Mouse (Mus musculus) natural killer cell, adult 2 months (primary cell): ENCODE results near the gene Nav2.

Experiments
- DNase-seq, 2 experiments: peaks; one replicate each; pipeline ENCODE4 v3.0.0; 2022; ENCODE audit warnings: low spot score in 2 of 2

Gene Nav2

GRCm38 (mm10) chr7:49052871-49053618, 144.5 kb downstream of the Nav2 start:
- no peak for DNase-seq

GRCm38 (mm10) chr7:49055273-49055672, 146.8 kb downstream of the Nav2 start:
- DNase-seq, result no peak

DNA sequence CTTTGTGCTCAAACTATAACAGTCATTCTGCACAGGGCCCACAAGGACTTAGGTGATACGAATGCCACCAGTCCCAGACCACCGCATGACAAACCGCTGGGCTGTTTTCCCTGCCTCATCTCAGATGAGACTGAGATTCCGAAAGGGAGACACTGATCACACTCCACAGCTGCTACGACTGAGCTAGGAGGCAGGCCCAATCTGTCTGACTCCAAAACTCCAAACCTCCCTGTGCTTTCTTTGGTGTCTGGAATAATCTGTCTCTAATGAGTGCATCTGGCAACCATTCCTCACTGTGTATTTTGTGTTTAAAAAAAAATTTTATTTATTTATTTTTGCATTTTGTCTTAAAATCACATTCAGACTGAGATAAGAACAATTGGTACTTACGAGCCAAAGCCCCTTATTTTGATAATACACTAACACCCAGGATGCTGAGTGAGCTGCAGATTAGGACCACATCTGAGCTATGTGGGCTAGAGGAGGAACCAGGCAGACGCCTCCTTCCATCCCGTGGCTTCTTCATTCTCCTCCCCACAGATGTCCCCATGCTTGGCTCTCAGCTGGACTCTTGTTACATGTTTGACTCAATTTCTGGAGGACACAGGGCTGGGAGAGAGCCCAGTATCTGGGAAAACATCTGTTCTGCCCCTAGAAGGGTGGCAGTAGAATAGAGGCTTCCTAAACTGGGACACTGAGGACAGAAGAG, 149.9 kb downstream of the Nav2 start:
- no peak for DNase-seq

- DNase-seq, result no peak
Measured at GRCm38 (mm10) chr7:49064792-49065521, 156.4 kb downstream of the Nav2 start.

DNA sequence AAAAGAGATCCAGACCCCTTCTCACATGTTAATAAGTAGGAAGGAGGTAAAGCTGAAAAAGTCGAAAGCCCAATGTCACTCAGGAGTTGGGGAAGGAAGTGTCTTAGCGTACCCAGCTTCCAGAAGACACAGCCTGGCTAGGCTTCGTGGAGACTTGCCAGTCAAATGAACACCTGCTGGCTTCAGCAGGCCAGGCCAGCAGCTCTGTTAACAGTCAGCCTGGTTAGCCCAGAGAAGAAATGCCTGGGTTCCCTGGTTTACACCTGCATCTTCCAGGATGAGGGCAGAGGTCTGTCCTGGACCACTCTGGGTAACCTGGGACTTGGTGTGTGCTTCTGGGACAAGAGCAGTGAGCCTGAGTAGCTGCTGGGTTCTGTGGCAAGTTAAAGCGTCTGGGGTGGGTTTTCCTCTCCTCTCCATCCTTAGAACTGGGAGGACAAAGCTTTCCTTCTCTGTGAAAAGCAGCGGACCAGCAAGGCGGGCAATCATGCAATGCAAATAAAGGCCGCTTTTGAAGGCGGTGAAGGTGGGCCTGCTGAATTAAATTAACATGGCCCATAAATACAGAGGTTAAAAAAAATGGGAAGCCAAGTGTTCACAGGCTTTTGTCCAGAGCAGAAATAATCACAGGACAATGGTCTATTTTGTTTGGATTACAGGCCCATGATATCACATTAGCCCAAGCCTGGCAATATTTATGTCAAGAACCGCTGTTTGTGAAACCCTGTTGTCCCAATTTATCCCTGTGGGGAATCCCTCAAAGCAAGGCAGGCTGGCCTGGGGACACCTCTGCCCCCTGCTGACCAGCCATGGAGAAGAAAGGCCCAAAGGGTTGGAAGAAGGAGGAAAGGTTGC, 157.3 kb downstream of the Nav2 start:
- DNase-seq, result no peak

- DNase-seq, result no peak
Measured at GRCm38 (mm10) chr7:49066828-49067227, 158.3 kb downstream of the Nav2 start.

DNA sequence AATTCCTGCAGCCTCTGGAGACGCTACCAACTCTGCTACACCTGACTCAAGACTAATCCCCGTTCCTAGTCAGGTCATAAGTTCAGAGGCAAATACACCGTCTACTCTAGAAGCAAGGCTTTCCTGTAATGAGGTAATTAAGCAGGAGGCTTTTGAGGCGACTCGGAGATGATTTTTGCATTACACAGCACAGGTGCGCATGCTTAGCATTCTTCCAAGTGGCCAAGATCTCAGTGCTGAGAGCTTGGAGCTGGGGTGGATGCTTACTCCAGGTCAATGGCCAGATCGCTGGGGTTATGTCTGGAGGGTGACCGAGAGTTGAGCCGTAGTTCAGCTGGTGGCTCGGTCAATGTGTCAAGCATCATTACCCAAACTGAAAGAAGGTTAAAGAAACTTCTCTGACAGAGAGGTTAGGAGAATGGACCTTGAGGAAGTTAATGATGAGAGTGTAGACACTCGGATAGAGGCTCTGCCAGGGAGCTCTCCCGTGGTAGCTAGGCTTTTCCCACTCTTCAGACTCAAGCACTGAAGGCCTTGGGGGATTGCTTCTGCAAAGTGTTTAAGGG, 161.0 kb downstream of the Nav2 start:
- no peak for DNase-seq

DNA sequence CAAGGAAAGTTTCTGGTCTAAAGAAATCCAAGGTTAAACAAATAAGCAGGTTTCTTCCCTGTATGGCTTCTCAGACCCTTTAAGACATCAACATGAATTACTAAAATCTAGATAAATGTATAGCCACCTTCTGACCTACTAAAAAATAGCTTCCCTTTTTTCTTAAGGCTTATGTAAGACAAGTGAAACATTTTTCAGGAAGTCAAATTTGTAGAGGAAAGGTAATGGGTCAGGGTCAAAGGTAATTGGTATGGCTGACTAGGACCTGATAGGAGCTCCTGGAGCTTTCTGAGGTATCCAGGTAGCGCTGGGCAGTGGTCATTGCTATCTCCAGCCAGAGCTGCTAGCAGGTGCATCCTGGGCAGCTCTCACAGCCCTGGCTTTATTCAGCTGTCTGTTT, 162.1 kb downstream of the Nav2 start:
- no peak for DNase-seq

DNA sequence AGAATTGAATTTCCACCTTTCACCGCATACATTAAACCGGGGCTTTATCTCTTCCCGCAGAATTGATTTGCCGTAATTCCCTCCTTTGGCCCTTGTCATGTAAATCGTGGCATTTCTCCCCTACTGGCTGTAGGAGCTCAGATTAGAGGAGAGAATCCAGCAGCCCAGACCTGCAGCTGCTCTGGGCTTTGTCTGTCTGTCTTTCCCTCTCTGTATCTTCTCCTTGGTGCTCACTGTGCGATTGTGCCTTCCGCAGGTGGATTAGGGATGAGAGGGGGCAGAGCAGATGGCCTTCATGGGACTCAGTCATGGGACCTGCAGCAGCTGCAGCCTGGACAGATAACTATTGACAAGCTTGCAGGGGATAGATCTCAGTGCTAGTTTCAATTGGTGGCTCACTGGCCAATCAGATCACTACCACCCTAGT, 162.6 kb downstream of the Nav2 start:
- DNase-seq, result no peak

GRCm38 (mm10) chr7:49075333-49075934, 166.9 kb downstream of the Nav2 start:
- DNase-seq, result no peak

- DNase-seq, result no peak
Measured at GRCm38 (mm10) chr7:49076283-49076694, 167.8 kb downstream of the Nav2 start.

DNA sequence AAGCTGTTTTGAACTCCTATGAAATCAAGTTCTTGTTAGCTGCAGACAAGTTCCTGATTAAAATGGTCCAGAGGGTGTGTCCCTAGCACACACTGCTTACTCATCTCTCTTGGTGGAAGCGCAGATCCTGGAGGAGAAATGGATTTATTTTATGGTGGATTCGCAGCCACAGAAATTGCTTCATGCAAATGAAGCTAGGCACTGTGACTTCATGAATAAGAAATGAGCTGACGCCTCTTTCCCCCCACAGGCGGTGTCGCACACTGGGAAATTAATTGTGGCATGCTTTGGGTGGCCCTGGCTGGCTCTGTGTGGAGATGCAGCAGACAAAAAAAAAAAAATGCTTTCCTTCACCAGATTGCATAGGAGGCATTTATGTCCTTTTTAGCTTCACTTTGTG, 170.4 kb downstream of the Nav2 start:
- no peak for DNase-seq

GRCm38 (mm10) chr7:49082585-49083165, 174.2 kb downstream of the Nav2 start:
- no peak for DNase-seq

GRCm38 (mm10) chr7:49084768-49085167, 176.3 kb downstream of the Nav2 start:
- no peak for DNase-seq

GRCm38 (mm10) chr7:49085759-49086158, 177.2 kb downstream of the Nav2 start:
- DNase-seq, result no peak

GRCm38 (mm10) chr7:49087154-49087553, 178.6 kb downstream of the Nav2 start:
- no peak for DNase-seq

- peak; percentile 8 to 41 for DNase-seq
Measured at GRCm38 (mm10) chr7:49088198-49088912, 179.8 kb downstream of the Nav2 start.

DNA sequence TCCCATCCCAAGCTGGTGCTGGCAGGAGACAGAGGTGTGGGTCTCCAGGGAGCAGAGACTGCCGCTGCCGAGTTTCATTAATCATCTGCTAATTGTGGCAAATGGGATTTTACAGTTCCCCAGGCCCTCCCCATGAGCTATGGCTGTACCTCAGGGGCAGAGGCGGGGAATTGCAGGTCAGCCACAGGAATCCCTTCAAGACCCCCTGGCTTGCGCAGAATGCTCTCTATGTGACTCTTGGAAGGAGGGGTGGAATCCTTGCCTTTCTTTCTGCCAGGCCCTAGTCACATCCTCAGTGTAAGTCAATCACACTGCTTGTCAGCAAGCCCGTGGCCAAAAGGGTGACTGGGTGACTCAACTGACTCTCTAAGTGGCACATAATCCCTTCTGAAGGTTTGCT, 182.9 kb downstream of the Nav2 start:
- no peak for DNase-seq

DNA sequence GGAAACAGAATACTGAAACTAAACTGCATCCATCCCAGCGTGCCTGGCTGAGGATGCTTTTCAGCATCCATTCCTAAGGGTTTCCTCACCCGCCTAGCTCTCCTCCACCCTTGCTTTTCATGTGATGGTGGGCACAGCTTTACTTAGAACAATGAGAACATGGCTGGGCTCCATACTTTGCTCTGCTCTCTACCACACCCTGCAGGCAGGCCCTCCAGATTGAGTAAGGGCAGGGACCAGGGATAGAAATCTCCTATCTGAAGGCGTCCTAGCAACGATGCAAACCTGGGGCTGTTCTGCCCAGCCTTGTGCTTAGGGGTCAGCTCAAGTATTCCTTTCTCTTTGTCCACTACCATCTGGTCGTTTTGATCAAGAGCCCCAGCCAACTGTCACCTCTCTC, 183.4 kb downstream of the Nav2 start:
- DNase-seq, result no peak

DNA sequence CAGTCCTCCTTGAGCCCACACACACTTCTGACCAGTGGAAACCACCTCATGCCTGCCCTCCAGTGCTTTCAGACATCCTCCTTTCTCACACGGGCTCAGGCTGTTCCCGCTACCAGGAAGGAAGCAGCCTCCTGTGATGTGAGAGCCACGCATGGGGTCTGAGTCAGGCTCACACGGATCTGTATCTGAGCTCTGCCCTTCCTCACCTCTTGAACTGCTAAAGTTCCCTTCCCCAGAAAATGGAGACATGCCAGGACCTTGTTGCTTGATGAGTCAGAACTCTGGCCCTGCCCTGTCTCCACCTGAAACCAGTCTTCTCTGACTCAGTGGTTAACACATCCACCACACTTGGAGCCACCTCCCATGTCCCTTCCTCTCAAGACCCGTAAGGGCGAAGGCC, 185.1 kb downstream of the Nav2 start:
- DNase-seq, result peak; percentile 78 to 91
